Mouse (Mus musculus) cortical plate, adult 2 months (tissue): ENCODE measurements around the gene Zfp646.

Experiments
- CTCF ChIP-seq: fragments of 200-500 bp; IDR thresholded peaks from 2 replicates; pipeline ENCODE4 v1.5.1; 2011; ENCODE audit warnings: mild to moderate bottlenecking, control low read depth, low read length; ENCODE audit not compliant: insufficient read depth; ENCODE audit errors: extremely low read depth
- POLR2A ChIP-seq: fragments of 200-500 bp; IDR thresholded peaks from 2 replicates; pipeline ENCODE4 v1.6.1; 2011; ENCODE audit warnings: mild to moderate bottlenecking, low read length, control low read depth; ENCODE audit not compliant: insufficient read depth; ENCODE audit errors: extremely low read depth

GRCm38 (mm10) chr7:127867641-127868040 lies 8.4 kb upstream of the Zfp646 start:
- TF ChIP-seq POLR2A (no peak), CTCF (no peak)
